Mouse (Mus musculus) neural tube, embryonic 15.5 days (tissue): Measurements from ENCODE around the gene Hist1h4f. TPM values are rescaled to one million over a fixed set of nuclear protein-coding genes. Genes with fewer than 3 reads are reported as not detected.
A peak's percentile ranks its signal among the peaks of the same experiment; 100 is the strongest.
"Not testable (repeated sequence)": the region's sequence is repeated elsewhere in the genome, so short reads cannot be mapped to it uniquely, and the experiment has no call there.

Source experiments
- ATAC-seq: fragments of 200-750 bp; cut with Nextera tagmentation; 2 replicates; pipeline ENCODE4 v1.8.0; 2017; ENCODE audit warnings: mild to moderate bottlenecking, moderate TSS enrichment, moderate library complexity; ENCODE audit not compliant: low FRiP score
- H3K27ac ChIP-seq: fragments of 300-500 bp; sonication (generic); replicated peaks from 2 replicates; pipeline ENCODE4 v1.5.1; 2015; ENCODE audit warnings: mild to moderate bottlenecking, inconsistent platforms
- H3K27me3 ChIP-seq: fragments of 300-500 bp; sonication (generic); replicated peaks from 2 replicates; pipeline ENCODE4 v1.6.1; 2015; ENCODE audit warnings: inconsistent platforms
- H3K36me3 ChIP-seq: fragments of 300-500 bp; sonication (generic); 2 replicates; pipeline ENCODE4 v1.6.1; 2015; ENCODE audit warnings: inconsistent platforms
- H3K4me1 ChIP-seq: fragments of 300-500 bp; sonication (generic); 2 replicates; pipeline ENCODE4 v1.6.1; 2015; ENCODE audit warnings: inconsistent platforms
- H3K4me2 ChIP-seq: fragments of 300-500 bp; sonication (generic); 2 replicates; pipeline ENCODE4 v1.6.1; 2015; ENCODE audit warnings: inconsistent platforms, mild to moderate bottlenecking, moderate library complexity
- H3K4me3 ChIP-seq: fragments of 300-500 bp; sonication (generic); replicated peaks from 2 replicates; pipeline ENCODE4 v1.5.1; 2015; ENCODE audit warnings: mild to moderate bottlenecking, inconsistent platforms
- H3K9ac ChIP-seq: fragments of 300-500 bp; sonication (generic); replicated peaks from 2 replicates; pipeline ENCODE4 v1.6.1; 2015; ENCODE audit warnings: mild to moderate bottlenecking, inconsistent platforms
- H3K9me3 ChIP-seq: fragments of 300-500 bp; sonication (generic); replicated peaks from 2 replicates; pipeline ENCODE4 v1.6.1; 2016; ENCODE audit warnings: inconsistent platforms
- WGBS: fragments of 180-500 bp; shearing (Covaris S2); methylation state at CpG from one replicate; pipeline ENCODE4 v1.1.7; 2015; ENCODE audit warnings: mixed read lengths; 5-methylcytosine and 5-hydroxymethylcytosine counted together
- polyA plus RNA-seq: library from polyadenylated mRNA; unstranded; fragments of >200 nt; fragmentation: Nextera tagmentation; extraction: Ambion mirVana; gene quantifications from 2 replicates; pipeline ENCODE4 v1.2.1, GENCODE M21; 2015

The Hist1h4f gene
- polyA plus RNA-seq, 1 experiment from 2014 or later: not detected

DNA sequence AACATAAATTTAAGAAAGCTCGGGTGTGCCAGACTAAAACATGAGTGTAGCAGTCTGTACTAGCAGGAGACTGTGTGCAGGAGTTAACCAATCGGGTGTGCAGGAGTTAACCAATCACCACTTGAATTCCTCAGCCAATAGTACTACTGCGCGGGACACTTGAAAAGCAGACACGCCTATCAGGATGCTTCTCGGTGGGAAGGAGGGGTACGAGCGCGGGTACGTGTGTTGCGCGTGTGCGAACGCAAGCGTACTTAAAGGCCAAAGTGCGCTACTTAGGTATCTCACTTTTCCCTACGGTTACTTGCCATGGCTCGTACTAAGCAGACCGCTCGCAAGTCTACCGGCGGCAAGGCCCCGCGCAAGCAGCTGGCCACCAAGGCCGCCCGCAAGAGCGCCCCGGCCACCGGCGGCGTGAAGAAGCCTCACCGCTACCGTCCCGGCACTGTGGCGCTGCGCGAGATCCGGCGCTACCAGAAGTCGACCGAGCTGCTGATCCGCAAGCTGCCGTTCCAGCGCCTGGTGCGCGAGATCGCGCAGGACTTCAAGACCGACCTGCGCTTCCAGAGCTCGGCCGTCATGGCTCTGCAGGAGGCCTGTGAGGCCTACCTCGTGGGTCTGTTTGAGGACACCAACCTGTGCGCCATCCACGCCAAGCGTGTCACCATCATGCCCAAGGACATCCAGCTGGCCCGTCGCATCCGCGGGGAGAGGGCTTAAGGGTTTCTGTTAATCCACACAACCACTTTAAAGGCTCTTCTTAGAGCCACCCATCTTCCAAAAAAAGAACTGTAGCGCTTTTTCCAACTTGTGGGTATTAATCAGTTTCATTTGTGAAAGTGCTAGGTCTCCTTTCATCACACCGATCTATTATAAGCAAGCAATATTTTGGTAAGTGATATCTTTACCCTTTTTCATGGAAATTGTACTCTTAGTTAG, 16.0 kb downstream of the Hist1h4f start, which contains the start of gene Hist1h3g:
Hist1h3g (plus strand) TSS at position 286 of the 939 bp plus-strand sequence.
- H3K27ac ChIP-seq: peak within 1 kb of the TSS; percentile 73
- peak; percentile 88 for ATAC-seq
- peaks cover 26% of the 10 kb centered on the region for H3K4me1 ChIP-seq
- peak within 1 kb of the TSS; percentile 56 for H3K4me3 ChIP-seq
- not testable (repeated sequence) for H3K9me3 ChIP-seq, H3K36me3 ChIP-seq, H3K27me3 ChIP-seq
- WGBS: under 1% methylated on average over 52 of the region's 62 CpGs
- H3K4me2 ChIP-seq: peak within 1 kb of the TSS; percentile 87
- peak within 1 kb of the TSS; percentile 40 for H3K9ac ChIP-seq

DNA sequence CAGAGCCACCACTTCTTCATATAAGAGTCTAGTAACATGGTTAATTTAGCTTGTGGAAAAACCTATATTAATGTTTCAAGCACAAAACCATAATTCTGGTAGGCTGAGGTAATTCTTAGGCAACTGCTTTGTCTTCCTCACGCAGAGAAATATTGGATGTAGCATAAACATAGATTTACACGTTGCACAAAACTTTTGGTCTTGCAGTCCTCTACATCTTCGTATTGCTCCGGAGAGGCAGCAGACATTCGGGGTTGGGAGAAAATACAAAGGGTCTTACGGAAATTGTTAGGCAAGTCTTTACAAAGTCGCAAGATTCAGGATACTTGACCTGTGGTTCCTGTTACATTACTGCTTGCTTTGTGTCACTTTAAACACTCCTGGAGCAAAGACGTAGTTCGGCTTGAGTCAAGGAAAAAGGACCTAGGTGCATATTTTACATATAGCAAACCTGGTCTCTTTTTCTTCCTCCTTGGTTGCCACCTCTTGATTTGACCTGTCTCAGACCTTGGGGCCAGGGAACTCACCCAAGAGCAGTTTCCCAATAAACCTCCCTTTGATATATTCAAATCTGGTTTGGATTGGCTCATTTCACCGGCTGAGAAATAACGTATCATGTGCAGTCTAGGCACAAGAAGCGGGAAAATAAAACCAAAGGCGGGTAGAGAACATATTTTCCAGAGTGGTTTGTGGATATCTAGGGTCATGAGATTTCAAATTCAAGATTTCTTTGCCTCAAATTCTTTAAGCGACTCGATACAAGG, 16.9 kb downstream of the Hist1h4f start:
- peak overlapping the region; percentile 56 for H3K4me3 ChIP-seq
- ATAC-seq: no peak

DNA sequence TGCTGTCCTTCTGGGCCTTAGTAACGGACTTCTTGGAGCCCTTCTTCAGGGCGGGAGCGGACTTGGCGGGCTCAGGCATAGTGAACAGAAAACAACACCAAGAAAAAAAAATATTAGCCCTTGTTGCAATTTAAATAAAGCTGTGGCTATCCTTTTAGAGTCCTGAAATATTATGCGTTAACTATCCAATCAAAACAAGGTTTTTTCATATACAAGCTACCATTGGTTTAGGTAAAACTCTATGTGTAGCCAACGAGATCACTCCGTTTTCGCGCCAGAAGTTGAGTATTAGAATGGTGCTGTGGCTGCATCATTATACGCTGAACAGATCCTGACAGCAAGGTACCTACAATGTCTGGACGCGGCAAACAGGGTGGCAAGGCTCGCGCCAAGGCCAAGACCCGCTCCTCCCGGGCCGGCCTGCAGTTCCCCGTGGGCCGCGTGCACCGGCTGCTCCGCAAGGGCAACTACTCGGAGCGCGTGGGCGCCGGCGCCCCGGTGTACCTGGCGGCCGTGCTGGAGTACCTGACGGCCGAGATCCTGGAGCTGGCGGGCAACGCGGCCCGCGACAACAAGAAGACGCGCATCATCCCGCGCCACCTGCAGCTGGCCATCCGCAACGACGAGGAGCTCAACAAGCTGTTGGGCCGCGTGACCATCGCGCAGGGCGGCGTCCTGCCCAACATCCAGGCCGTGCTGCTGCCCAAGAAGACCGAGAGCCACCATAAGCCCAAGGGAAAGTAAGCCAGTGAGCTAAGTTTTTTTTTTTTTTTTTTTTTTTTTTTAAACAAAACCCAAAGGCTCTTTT, 17.7 kb downstream of the Hist1h4f start, which contains the start of gene Hist1h2af:
Hist1h2af (plus strand) TSS at position 347 of the 808 bp plus-strand sequence.
- peak; percentile 25; the same call in 1 of the 2 replicates for ATAC-seq
- H3K9me3 ChIP-seq, H3K36me3 ChIP-seq, H3K27me3 ChIP-seq: not testable (repeated sequence)
- under 1% methylated on average over 25 of the region's 53 CpGs for WGBS
- peaks cover 31% of the 10 kb centered on the region for H3K4me1 ChIP-seq
- H3K4me2 ChIP-seq: peak within 1 kb of the TSS; percentile 87
- H3K27ac ChIP-seq: peak within 1 kb of the TSS; percentile 77
- peak within 1 kb of the TSS; percentile 56 for H3K4me3 ChIP-seq
- H3K9ac ChIP-seq: peak within 1 kb of the TSS; percentile 40

More for the DNA sequence above, 16.9 kb downstream of the Hist1h4f start:
- peak overlapping the region; percentile 87 for H3K4me2 ChIP-seq
- no peaks in the 10 kb centered on the region for H3K27me3 ChIP-seq
- peak overlapping the region; percentile 36 for H3K9ac ChIP-seq
- no peaks in the 10 kb centered on the region for H3K36me3 ChIP-seq
- WGBS: 1% methylated on average over 15 of the region's 15 CpGs
- peak overlapping the region; percentile 73 for H3K27ac ChIP-seq
- H3K4me1 ChIP-seq: peaks cover 31% of the 10 kb centered on the region
- H3K9me3 ChIP-seq: no peaks in the 10 kb centered on the region

DNA sequence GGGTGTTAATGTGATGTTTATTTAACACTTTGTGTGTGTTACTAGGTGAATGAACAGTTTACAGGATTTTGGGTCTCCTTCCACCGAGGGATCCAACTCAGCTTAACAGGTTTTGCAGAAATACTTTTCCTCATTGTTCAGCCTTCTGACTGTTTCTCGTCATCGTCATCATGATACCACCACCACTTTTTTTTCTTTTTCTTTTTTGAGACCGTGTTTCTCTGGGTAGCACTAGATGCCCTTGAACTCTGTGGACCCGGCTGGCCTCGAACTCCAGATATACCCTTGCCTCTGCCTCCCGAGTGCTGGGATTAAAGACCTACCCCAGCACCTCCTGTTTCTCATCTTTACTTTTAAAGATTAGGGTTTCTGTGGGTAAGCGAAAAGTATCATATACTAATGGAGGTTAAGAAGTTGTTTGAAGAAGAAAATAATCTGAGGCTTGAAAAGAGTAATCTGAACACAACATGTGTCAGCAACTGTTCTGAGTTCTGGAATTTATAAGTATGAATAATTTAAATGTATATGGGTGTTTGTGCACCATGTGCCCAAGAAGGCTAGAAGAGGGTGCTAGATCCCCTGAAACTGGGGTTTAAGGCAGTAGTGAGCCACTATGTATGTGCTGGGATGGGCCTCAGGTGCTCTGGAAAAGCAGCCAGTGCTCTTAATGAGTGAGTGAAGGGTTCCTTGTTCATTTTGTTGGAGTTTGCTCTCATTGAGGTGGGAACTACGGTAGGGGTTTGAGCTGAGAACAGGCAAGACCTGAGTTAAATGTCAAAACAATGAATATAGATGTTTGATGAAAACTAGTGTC, 19.0 kb downstream of the Hist1h4f start:
- Histone ChIP-seq H3K36me3 (no peaks in the 10 kb centered on the region), H3K9ac (peak overlapping the region; percentile 65), H3K9me3 (no peaks in the 10 kb centered on the region), H3K4me3 (peak overlapping the region; percentile 56), H3K27me3 (no peaks in the 10 kb centered on the region), H3K4me2 (peak overlapping the region; percentile 87), H3K27ac (peak overlapping the region; percentile 96; the same call in 1 of the 2 replicates), H3K4me1 (peaks cover 31% of the 10 kb centered on the region)
- ATAC-seq: no peak
- WGBS: 25% methylated on average over 9 of the region's 9 CpGs

DNA sequence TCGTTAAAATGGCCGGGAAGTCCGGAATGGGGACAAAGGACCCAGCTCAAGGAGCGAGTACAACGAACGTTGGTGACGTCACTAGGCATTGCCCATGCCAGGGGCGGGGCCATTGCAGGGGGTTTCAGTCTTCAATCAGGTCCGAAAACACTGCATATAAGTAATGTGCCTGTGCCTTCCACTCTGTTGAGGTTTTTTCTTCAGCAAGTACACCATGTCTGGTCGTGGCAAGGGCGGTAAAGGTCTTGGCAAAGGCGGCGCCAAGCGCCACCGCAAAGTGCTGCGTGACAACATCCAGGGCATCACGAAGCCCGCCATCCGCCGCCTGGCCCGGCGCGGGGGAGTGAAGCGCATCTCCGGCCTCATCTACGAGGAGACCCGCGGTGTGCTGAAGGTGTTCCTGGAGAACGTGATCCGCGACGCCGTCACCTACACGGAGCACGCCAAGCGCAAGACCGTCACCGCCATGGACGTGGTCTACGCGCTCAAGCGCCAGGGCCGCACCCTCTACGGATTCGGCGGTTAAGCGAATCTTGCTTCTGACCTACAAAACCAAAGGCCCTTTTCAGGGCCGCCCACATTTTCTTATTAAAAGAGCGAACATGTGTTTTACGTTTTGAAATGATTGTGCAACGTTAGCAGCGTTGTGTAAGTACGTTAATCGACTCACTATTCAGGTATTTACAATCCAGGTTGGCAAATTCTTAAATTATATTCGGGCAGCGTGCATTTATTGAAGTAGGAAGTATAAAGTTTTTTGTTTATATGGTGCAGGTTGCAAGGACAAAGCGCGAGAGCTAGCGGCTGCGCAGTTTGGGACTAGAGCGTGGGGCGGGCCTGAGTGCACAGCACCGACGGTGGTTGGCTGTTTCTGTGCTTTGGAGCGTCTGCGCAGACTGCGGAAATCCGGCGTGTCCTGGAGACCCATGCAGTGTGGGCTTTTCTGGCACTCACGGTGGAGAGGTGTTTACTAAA, 20.3 kb downstream of the Hist1h4f start, which contains the start of gene Hist1h4h:
Hist1h4h (plus strand) TSS at position 150 of the 975 bp plus-strand sequence.
- H3K9me3 ChIP-seq: no peaks in the 10 kb centered on the region
- peaks cover 34% of the 10 kb centered on the region for H3K4me1 ChIP-seq
- peak within 1 kb of the TSS; percentile 56 for H3K4me3 ChIP-seq
- under 1% methylated on average over 62 of the region's 70 CpGs for WGBS
- H3K4me2 ChIP-seq: peak within 1 kb of the TSS; percentile 87
- peak within 1 kb of the TSS; percentile 96 for H3K27ac ChIP-seq
- H3K27me3 ChIP-seq: no peaks in the 10 kb centered on the region
- peak; percentile 89 for ATAC-seq
- H3K9ac ChIP-seq: peak within 1 kb of the TSS; percentile 73
- H3K36me3 ChIP-seq: no peaks in the 10 kb centered on the region

DNA sequence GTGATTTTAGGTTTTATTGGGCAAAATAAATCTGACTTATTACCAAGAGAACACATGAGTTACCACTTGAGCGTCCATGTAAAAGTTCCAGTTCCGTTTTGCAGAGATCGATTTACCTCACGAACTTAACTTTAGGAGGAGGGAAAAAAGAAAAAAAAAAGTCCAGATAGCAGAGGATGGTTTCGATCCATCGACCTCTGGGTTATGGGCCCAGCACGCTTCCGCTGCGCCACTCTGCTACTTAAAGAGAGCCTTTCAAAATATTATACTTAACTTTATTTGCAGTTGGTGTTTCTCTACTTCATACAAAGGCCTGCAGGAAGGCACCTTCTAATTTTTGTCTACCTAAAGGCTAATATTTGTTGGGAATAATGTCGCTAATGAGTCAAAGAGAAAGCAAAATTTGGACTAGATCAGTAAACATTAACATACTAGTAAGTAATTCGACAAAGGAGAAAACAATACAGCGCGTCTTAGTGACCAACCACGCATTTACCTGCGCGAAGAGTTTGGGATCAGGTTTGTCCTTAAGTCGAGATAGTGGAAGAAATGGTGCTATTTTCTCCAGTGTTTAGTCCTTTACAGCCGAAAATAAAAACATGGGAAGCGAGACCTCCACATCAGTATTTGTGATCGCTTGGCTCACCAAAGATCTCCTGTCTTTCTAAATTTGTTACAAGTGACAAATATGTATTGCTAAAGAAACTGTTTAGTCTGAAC, 21.1 kb downstream of the Hist1h4f start:
- H3K9me3 ChIP-seq: no peaks in the 10 kb centered on the region
- no peaks in the 10 kb centered on the region for H3K27me3 ChIP-seq
- peak overlapping the region; percentile 96 for H3K27ac ChIP-seq
- H3K4me2 ChIP-seq: peak overlapping the region; percentile 87
- peaks cover 39% of the 10 kb centered on the region for H3K4me1 ChIP-seq
- no peaks in the 10 kb centered on the region for H3K36me3 ChIP-seq
- WGBS: 0% methylated on average over 20 of the region's 20 CpGs
- H3K4me3 ChIP-seq: peak overlapping the region; percentile 56
- H3K9ac ChIP-seq: peak overlapping the region; percentile 73
- ATAC-seq: peak; percentile 20; the same call in 1 of the 2 replicates

DNA sequence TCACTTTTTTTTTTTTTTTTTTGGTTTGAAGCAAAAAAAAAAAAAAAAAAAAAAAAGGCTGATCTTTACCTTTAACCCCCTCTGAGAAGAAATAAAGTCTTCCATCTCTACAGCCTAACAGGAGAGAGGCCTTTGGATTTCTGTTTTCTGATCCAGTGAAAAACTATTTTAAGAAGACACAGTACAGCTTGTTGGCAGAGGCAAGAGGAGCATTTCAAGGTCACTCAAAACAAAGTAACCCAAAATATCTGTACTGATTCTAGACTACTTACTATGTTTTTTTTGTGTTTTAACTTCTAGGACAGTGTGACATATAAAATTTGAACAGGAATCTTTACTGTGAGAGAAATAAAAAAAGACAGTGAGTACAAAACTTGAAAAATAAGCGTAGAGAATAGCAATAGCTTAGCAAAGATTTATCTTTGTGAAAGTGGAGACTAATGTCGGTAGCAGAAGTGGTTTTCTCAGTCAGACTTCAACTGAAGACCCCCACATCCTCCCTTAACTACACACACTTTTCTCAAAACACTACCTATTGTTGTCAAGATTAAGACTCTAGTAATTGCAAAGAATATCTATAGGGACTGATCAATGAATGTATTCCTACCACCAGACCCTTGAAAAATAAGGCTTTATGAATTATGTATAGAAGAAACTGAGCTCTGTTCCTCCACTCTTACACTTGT, 21.8 kb downstream of the Hist1h4f start:
- ATAC-seq: no peak
- peak overlapping the region; percentile 73 for H3K9ac ChIP-seq
- 26% methylated on average over 2 of the region's 2 CpGs for WGBS
- no peaks in the 10 kb centered on the region for H3K9me3 ChIP-seq
- no peaks in the 10 kb centered on the region for H3K36me3 ChIP-seq
- H3K27me3 ChIP-seq: no peaks in the 10 kb centered on the region
- peak overlapping the region; percentile 56 for H3K4me3 ChIP-seq
- H3K27ac ChIP-seq: peak overlapping the region; percentile 96
- H3K4me1 ChIP-seq: peaks cover 38% of the 10 kb centered on the region
- peak overlapping the region; percentile 87 for H3K4me2 ChIP-seq

DNA sequence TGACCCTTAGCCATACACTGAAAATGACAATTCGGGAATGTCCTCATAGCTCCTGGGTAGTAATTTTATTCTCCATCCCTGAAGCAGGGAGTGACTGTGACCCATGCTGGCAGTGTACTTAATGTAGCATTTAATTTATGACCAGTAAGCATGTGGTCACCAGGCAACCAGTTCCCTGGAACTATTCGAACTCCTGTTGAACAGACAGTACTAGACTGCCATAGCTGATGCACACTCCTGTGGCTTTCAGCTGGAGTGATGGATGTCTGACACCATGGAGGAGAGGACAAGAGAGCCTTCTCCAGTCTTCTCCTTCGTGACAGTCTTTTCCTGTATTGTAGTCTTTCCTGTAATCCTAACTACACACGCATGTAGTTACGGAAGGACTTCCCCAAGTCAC, 22.4 kb downstream of the Hist1h4f start:
- Histone ChIP-seq H3K4me2 (no peak overlapping the region), H3K9ac (no peak overlapping the region), H3K27ac (no peak overlapping the region), H3K9me3 (no peaks in the 10 kb centered on the region), H3K4me3 (no peak overlapping the region), H3K4me1 (peaks cover 32% of the 10 kb centered on the region), H3K36me3 (no peaks in the 10 kb centered on the region), H3K27me3 (no peaks in the 10 kb centered on the region)
- WGBS: 33% methylated on average over 5 of the region's 5 CpGs
- ATAC-seq: no peak

DNA sequence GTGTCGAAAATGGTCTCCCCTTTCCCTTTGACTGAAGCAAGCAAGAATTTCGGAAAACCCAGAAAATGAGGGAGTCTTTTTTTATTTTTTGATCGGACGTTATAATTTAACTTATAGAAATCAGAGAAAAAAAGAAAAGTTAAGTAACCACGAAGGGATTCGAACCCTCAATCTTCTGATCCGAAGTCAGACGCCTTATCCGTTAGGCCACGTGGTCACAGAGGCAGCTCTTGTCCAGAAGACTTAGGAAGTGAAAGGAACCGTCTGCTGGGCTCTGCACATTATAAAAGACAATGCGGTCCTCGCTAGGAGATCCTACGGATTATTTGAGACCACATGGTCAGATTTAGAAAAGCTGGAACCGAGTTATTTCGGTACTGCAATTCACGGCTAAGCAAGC, 25.1 kb downstream of the Hist1h4f start:
- peak overlapping the region; percentile 81 for H3K27ac ChIP-seq
- H3K9ac ChIP-seq: peak overlapping the region; percentile 48; the same call in 1 of the 2 replicates
- peak; percentile 60; the same call in 1 of the 2 replicates for ATAC-seq
- peaks cover 17% of the 10 kb centered on the region for H3K4me1 ChIP-seq
- H3K9me3 ChIP-seq: no peaks in the 10 kb centered on the region
- peak overlapping the region; percentile 58 for H3K4me2 ChIP-seq
- peak overlapping the region; percentile 53 for H3K4me3 ChIP-seq
- H3K27me3 ChIP-seq: no peaks in the 10 kb centered on the region
- WGBS: under 1% methylated on average over 17 of the region's 17 CpGs
- H3K36me3 ChIP-seq: no peaks in the 10 kb centered on the region
